Comparison of ENCODE assay signal across 9 mouse cellular contexts in genomic region chr12:72053303-72053702, GRCm38 (mm10). TPM values are rescaled to one million over a fixed set of nuclear protein-coding genes. Genes with fewer than 3 reads are reported as not detected.
DNase-seq lines count a peak whose midpoint lies in the region; ATAC-seq and TF ChIP-seq lines count a peak whose summit lies in the region.
"Had no signal": no experiment of that assay in that cellular context is flagged by ENCODE, and none has a peak within 500 bp of the region (broad histone marks: within the 10 kb centered on the region; RNA-seq: fewer than 3 reads in every experiment).

No protein-coding gene starts in this region.

- WGBS in kidney, embryonic 16.5 days = 44% methylated on average over 6 of the region's 6 CpGs
- 40% methylated on average over 6 of the region's 6 CpGs for WGBS in lung, postnatal 0 days

- no peaks in the 10 kb centered on the region for H3K36me3 ChIP-seq in kidney, embryonic 16.5 days (ENCODE audit: insufficient read depth, low read length)
- H3K36me3 ChIP-seq in MEL (ENCODE audit: control insufficient read depth in 1 of 2, insufficient read depth in 2 of 2, low read length in 2 of 2) = no peaks in the 10 kb centered on the region
- H3K36me3 ChIP-seq in lung, postnatal 0 days (ENCODE audit: insufficient read depth, low read length) = no peaks in the 10 kb centered on the region
- H3K36me3 ChIP-seq: hindbrain, embryonic 13.5 days had no signal

- TF ChIP-seq RAD21 in MEL (IDR thresholded peaks at IDR 0.05; ENCODE audit: low read depth, low read length) = peak; percentile 55

- H3K9ac ChIP-seq in kidney, embryonic 16.5 days (replicated peaks; ENCODE audit: low read length) = no peak overlapping the region
- no peak overlapping the region for H3K9ac ChIP-seq in MEL (ENCODE audit: control insufficient read depth, low read depth, low read length, poor library complexity, severe bottlenecking)
- no peak overlapping the region for H3K9ac ChIP-seq in lung, postnatal 0 days (replicated peaks; ENCODE audit: low read depth)
- H3K9ac ChIP-seq: hindbrain, embryonic 13.5 days had no signal

- TF ChIP-seq EP300 in MEL (IDR thresholded peaks at IDR 0.05; ENCODE audit: low read depth in 1 of 2, low read length in 2 of 2) = no peak
- no peak for TF ChIP-seq EP300 in lung, postnatal 0 days (IDR thresholded peaks at IDR 0.05)

- H3K27me3 ChIP-seq in kidney, embryonic 16.5 days (ENCODE audit: insufficient read depth, low read length) = no peaks in the 10 kb centered on the region
- H3K27me3 ChIP-seq in MEL (ENCODE audit: control insufficient read depth in 1 of 2, insufficient read depth in 2 of 2, low read length in 2 of 2) = peaks cover 0 to 5% of the 10 kb centered on the region in 2 experiments; a peak in 2 of 4 replicates
- H3K27me3 ChIP-seq in lung, postnatal 0 days (replicated peaks; ENCODE audit: insufficient read depth, low read length) = no peaks in the 10 kb centered on the region
- H3K27me3 ChIP-seq: hindbrain, embryonic 13.5 days had no signal

- peak; percentile 40 to 61 (median 46) for TF ChIP-seq CTCF in MEL (IDR thresholded peaks at IDR 0.05 in 2 of 3, conservative IDR thresholded peaks at IDR 0.05 in 1 of 3; ENCODE audit: control insufficient read depth in 1 of 3, insufficient read depth in 1 of 3, low read depth in 2 of 3, low read length in 3 of 3, poor library complexity in 1 of 3, severe bottlenecking in 1 of 3)
- TF ChIP-seq CTCF in lung, postnatal 0 days (IDR thresholded peaks at IDR 0.05) = peak; percentile 69

- no peaks in the 10 kb centered on the region for H3K4me1 ChIP-seq in kidney, embryonic 16.5 days (ENCODE audit: insufficient read depth, low read length)
- no peaks in the 10 kb centered on the region for H3K4me1 ChIP-seq in MEL (ENCODE audit: control insufficient read depth in 1 of 2, insufficient read depth in 2 of 2, low read length in 2 of 2)
- no peaks in the 10 kb centered on the region for H3K4me1 ChIP-seq in lung, postnatal 0 days (ENCODE audit: insufficient read depth, low read depth, low read length)
- H3K4me1 ChIP-seq: hindbrain, embryonic 13.5 days had no signal

- H3K27ac ChIP-seq in kidney, embryonic 16.5 days (ENCODE audit: low read length) = no peak overlapping the region
- no peak overlapping the region for H3K27ac ChIP-seq in MEL (ENCODE audit: control insufficient read depth, low read depth, low read length)
- H3K27ac ChIP-seq in lung, postnatal 0 days (ENCODE audit: low read length) = no peak overlapping the region
- H3K27ac ChIP-seq: hindbrain, embryonic 13.5 days had no signal

- H3K79me2 ChIP-seq in MEL (ENCODE audit: control insufficient read depth, insufficient read depth, low read length, poor library complexity) = no peaks in the 10 kb centered on the region

- no peak overlapping the region for H3K4me3 ChIP-seq in kidney, embryonic 16.5 days (ENCODE audit: low read length)
- H3K4me3 ChIP-seq in MEL (ENCODE audit: control insufficient read depth in 1 of 2, insufficient read depth in 1 of 2, low read depth in 2 of 2, low read length in 2 of 2) = no peak overlapping the region
- H3K4me3 ChIP-seq in lung, postnatal 0 days (ENCODE audit: low read depth, low read length) = no peak overlapping the region
- H3K4me3 ChIP-seq: hindbrain, embryonic 13.5 days had no signal

- TF ChIP-seq POLR2A in MEL (IDR thresholded peaks at IDR 0.05; ENCODE audit: control insufficient read depth in 1 of 2, insufficient read depth in 1 of 2, low read depth in 1 of 2, low read length in 2 of 2, poor library complexity in 1 of 2) = no peak

- peak; percentile 16 for DNase-seq in adrenal gland, postnatal 10 days
- DNase-seq in adrenal gland, adult 2 months = no peak
- peak; percentile 42 for DNase-seq in kidney, postnatal 14 days
- DNase-seq in MEL (ENCODE audit: low read depth, low spot score) = peak; percentile 49
- peak; percentile 50 for DNase-seq in lung, postnatal 0 days (ENCODE audit: low spot score)
- DNase-seq in c-Kit-positive CD71-positive TER-119-positive erythroid progenitor cells, embryonic 14.5 days (ENCODE audit: low spot score) = no peak
- DNase-seq in frontal cortex, postnatal 36 days (ENCODE audit: low spot score in 2 of 2) = no peak

- no peak for ATAC-seq in kidney, embryonic 16.5 days (ENCODE audit: low FRiP score, low TSS enrichment)
- no peak for ATAC-seq in lung, postnatal 0 days

- H3K9me3 ChIP-seq in kidney, embryonic 16.5 days (ENCODE audit: low read length) = no peaks in the 10 kb centered on the region
- H3K9me3 ChIP-seq in MEL (replicated peaks; ENCODE audit: insufficient read depth, low read length) = no peaks in the 10 kb centered on the region
- no peaks in the 10 kb centered on the region for H3K9me3 ChIP-seq in lung, postnatal 0 days (ENCODE audit: low read length)

- no peak overlapping the region for H3K4me2 ChIP-seq in kidney, embryonic 16.5 days (replicated peaks; ENCODE audit: low read depth, low read length)
- no peak overlapping the region for H3K4me2 ChIP-seq in lung, postnatal 0 days (replicated peaks; ENCODE audit: low read depth, low read length)
- H3K4me2 ChIP-seq: hindbrain, embryonic 13.5 days had no signal

TF ChIP-seq in MEL, 35 proteins besides CTCF, POLR2A, EP300 and RAD21:
- no peak for TF ChIP-seq ETS1 (IDR thresholded peaks at IDR 0.05; ENCODE audit: low read depth, low read length)
- TF ChIP-seq SMC3 (IDR thresholded peaks at IDR 0.05; ENCODE audit: low read depth, low read length) = peak; percentile 50
- TF ChIP-seq HCFC1 (IDR thresholded peaks at IDR 0.05; ENCODE audit: low read depth, low read length) = no peak
- TF ChIP-seq ZNF384 (IDR thresholded peaks at IDR 0.05; ENCODE audit: low read depth, low read length) = 0 out of 2 replicates have a peak, but pooled peaks have one; percentile 13

RNA-seq across cellular contexts. Expression of gene Gpr135, which starts 17.6 kb away (rescaled TPM):
- total RNA-seq in adrenal gland, postnatal 10 days (2021) = 1 to 10 TPM; 4.5 to 4.8 TPM
- 1 to 10 TPM; 2.6 to 2.7 TPM for total RNA-seq in adrenal gland, adult 2 months (2021)
- 14.1 and 16.2 TPM in 2 replicates for polyA plus RNA-seq in adrenal gland, adult 2 months (2012; rRNA removed)
- polyA plus RNA-seq in kidney, embryonic 16.5 days (2015; fragmentation: Nextera tagmentation; extraction: Ambion mirVana) = 0.69 and 0.72 TPM in 2 replicates
- total RNA-seq in MEL (2012; rRNA removed) = 0.10 and 0.19 TPM in 2 replicates
- polyA plus RNA-seq in MEL (2012; ENCODE audit: insufficient read depth in 1 of 2, insufficient read length in 2 of 2, low read depth in 1 of 2, low replicate concordance in 2 of 2, missing spikeins in 1 of 2) = under 1 TPM in 1 of 2 experiments, not detected in 1; 0.92 TPM
- polyA plus RNA-seq in lung, postnatal 0 days (2015; fragmentation: Nextera tagmentation; extraction: Ambion mirVana) = 0.49 and 0.55 TPM in 2 replicates

RNA-seq across cellular contexts. Expression of gene L3hypdh, which starts 31.9 kb away (rescaled TPM):
- total RNA-seq in adrenal gland, postnatal 10 days (2021) = 10 to 100 TPM; 31.0 to 37.3 TPM
- total RNA-seq in adrenal gland, adult 2 months (2021) = 10 to 100 TPM; 15.3 to 18.9 TPM
- polyA plus RNA-seq in adrenal gland, adult 2 months (2012; rRNA removed) = 103 and 106 TPM in 2 replicates
- 30.1 and 31.2 TPM in 2 replicates for polyA plus RNA-seq in kidney, embryonic 16.5 days (2015; fragmentation: Nextera tagmentation; extraction: Ambion mirVana)
- 2.5 and 5.2 TPM in 2 replicates for total RNA-seq in MEL (2012; rRNA removed)
- 1 to 10 TPM in 1 of 2 experiments, not detected in 1; 9.3 TPM for polyA plus RNA-seq in MEL (2012; ENCODE audit: insufficient read depth in 1 of 2, insufficient read length in 2 of 2, low read depth in 1 of 2, low replicate concordance in 2 of 2, missing spikeins in 1 of 2)
- polyA plus RNA-seq in lung, postnatal 0 days (2015; fragmentation: Nextera tagmentation; extraction: Ambion mirVana) = 10.7 and 11.7 TPM in 2 replicates

RNA-seq across cellular contexts. Expression of gene Jkamp, which starts 32.1 kb away (rescaled TPM):
- 10 to 100 TPM; 39.6 to 42.9 TPM for total RNA-seq in adrenal gland, postnatal 10 days (2021)
- 10 to 100 TPM; 48.0 to 49.0 TPM for total RNA-seq in adrenal gland, adult 2 months (2021)
- polyA plus RNA-seq in adrenal gland, adult 2 months (2012; rRNA removed) = 92.1 and 92.2 TPM in 2 replicates
- 88.3 and 91.5 TPM in 2 replicates for polyA plus RNA-seq in kidney, embryonic 16.5 days (2015; fragmentation: Nextera tagmentation; extraction: Ambion mirVana)
- total RNA-seq in MEL (2012; rRNA removed) = 14.6 and 14.9 TPM in 2 replicates
- polyA plus RNA-seq in MEL (2012; ENCODE audit: insufficient read depth in 1 of 2, insufficient read length in 2 of 2, low read depth in 1 of 2, low replicate concordance in 2 of 2, missing spikeins in 1 of 2) = 10 to 100 TPM in 1 of 2 experiments, not detected in 1; 25.0 TPM
- polyA plus RNA-seq in lung, postnatal 0 days (2015; fragmentation: Nextera tagmentation; extraction: Ambion mirVana) = 73.2 and 78.8 TPM in 2 replicates

Comparison
In these comparisons a context has a peak if more than half of its experiments do, and no peak if none do; other contexts are left out.
1. DNase-seq: peak in adrenal gland, postnatal 10 days (single experiment), kidney, postnatal 14 days (single experiment), MEL (single experiment) and lung, postnatal 0 days (single experiment); none in adrenal gland, adult 2 months (single experiment), c-Kit-positive CD71-positive TER-119-positive erythroid progenitor cells, embryonic 14.5 days (single experiment) and frontal cortex, postnatal 36 days (0 of 2).